Mouse (Mus musculus): Measurements from ENCODE around the gene Gdf2.
A peak's percentile ranks its signal among the peaks of the same experiment; 100 is the strongest.

DNA sequence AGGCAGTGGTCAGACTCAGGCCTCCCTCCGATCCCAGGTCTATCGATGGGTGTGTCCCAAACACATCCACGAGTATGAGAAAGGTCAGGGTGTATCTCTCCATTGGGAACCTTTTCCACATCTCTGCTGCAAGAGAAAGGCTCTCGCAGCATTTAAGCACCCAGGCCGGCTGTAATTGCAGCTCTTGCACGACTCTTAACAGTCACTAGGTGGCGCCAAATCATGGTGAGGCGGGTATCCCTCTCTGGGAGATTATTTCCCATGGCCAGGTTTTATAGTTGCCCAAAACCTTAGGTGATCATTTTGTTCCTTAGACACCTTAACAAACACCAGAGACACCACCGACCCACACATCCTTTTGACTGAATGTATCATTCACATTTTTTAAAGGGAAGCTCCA lies 18.5 kb downstream of the Gdf2 start:
- no peak for TF ChIP-seq POLR2A (IDR thresholded peaks at IDR 0.05; ENCODE audit: low read depth, low read length)
- TF ChIP-seq CTCF (IDR thresholded peaks at IDR 0.05; ENCODE audit: extremely low read depth, insufficient read depth, insufficient read length, insufficient replicate concordance), result peak; percentile 10; the same call in 1 of the 2 replicates

Measured in spleen, adult 2 months (tissue).